Mouse (Mus musculus): ENCODE data around the gene Magi2. TPM values are rescaled to one million over a fixed set of nuclear protein-coding genes. Genes with fewer than 3 reads are reported as not detected.
"Not testable (repeated sequence)": the region's sequence is repeated elsewhere in the genome, so short reads cannot be mapped to it uniquely, and the experiment has no call there.

Magi2 gene
- polyA plus RNA-seq, 2 experiments = 0.08 to 0.15 TPM

GRCm38 (mm10) chr5:19400738-19401408, 174.0 kb downstream of the Magi2 start:
- no peak for ATAC-seq (ENCODE audit: insufficient read depth)
- H3K4me2 ChIP-seq (ENCODE audit: low read depth) = no peak overlapping the region
- no peaks in the 10 kb centered on the region for H3K4me1 ChIP-seq (replicated peaks; ENCODE audit: control insufficient read depth in 2 of 2, insufficient read depth in 2 of 2, low read length in 1 of 2)
- no peaks in the 10 kb centered on the region for H3K9me3 ChIP-seq (ENCODE audit: control insufficient read depth, low read length)
- no peak overlapping the region for H3K4me3 ChIP-seq (ENCODE audit: insufficient read depth in 1 of 2, low read depth in 2 of 2, low read length in 2 of 2)
- no peaks in the 10 kb centered on the region for H3K27me3 ChIP-seq (ENCODE audit: control insufficient read depth, insufficient read depth, low read length)
- H3K9ac ChIP-seq (replicated peaks) = no peak overlapping the region
- no peak overlapping the region for H3K27ac ChIP-seq
- 42% methylated on average over 5 of the region's 5 CpGs for WGBS (ENCODE audit: insufficient replicate concordance)
- DNase-seq (ENCODE audit: low read depth in 3 of 3, low spot score in 3 of 3) = no peak
- no peaks in the 10 kb centered on the region for H3K36me3 ChIP-seq (replicated peaks; ENCODE audit: control insufficient read depth, insufficient read depth, low read depth)
- TF ChIP-seq CTCF (IDR thresholded peaks at IDR 0.05; ENCODE audit: low read depth) (peak; percentile 47; the same call in 1 of the 2 replicates), EP300 (IDR thresholded peaks at IDR 0.05; ENCODE audit: low read depth) (no peak)

GRCm38 (mm10) chr5:19404268-19404667, 177.4 kb downstream of the Magi2 start:
- 69% methylated on average over 1 of the region's 1 CpGs for whole genome bisulfite sequencing (ENCODE audit: insufficient replicate concordance)
- ATAC-seq (ENCODE audit: insufficient read depth); H3K4me2 ChIP-seq (ENCODE audit: low read depth): not testable (repeated sequence)

GRCm38 (mm10) chr5:19414556-19414955, 187.7 kb downstream of the Magi2 start:
- no peak for ATAC-seq (ENCODE audit: insufficient read depth)
- DNase-seq (ENCODE audit: low read depth in 3 of 3, low spot score in 3 of 3) = no peak
- Histone ChIP-seq H3K27me3 (ENCODE audit: control insufficient read depth, insufficient read depth, low read length) (no peaks in the 10 kb centered on the region), H3K36me3 (replicated peaks; ENCODE audit: control insufficient read depth, insufficient read depth, low read depth) (no peaks in the 10 kb centered on the region), H3K4me3 (ENCODE audit: insufficient read depth in 1 of 2, low read depth in 2 of 2, low read length in 2 of 2) (no peak overlapping the region), H3K4me1 (replicated peaks; ENCODE audit: control insufficient read depth in 2 of 2, insufficient read depth in 2 of 2, low read length in 1 of 2) (no peaks in the 10 kb centered on the region), H3K9ac (replicated peaks) (no peak overlapping the region), H3K27ac (no peak overlapping the region), H3K4me2 (ENCODE audit: low read depth) (no peak overlapping the region), H3K9me3 (ENCODE audit: control insufficient read depth, low read length) (no peaks in the 10 kb centered on the region)
- no peak for TF ChIP-seq EP300 (IDR thresholded peaks at IDR 0.05; ENCODE audit: low read depth)
- no peak for TF ChIP-seq CTCF (IDR thresholded peaks at IDR 0.05; ENCODE audit: low read depth)
- 53% methylated on average over 4 of the region's 4 CpGs for whole genome bisulfite sequencing (ENCODE audit: insufficient replicate concordance)

More at GRCm38 (mm10) chr5:19404268-19404667, 177.4 kb downstream of the Magi2 start:
- not testable (repeated sequence) for H3K4me3 ChIP-seq (ENCODE audit: insufficient read depth in 1 of 2, low read depth in 2 of 2, low read length in 2 of 2); DNase-seq (ENCODE audit: low read depth in 3 of 3, low spot score in 3 of 3); H3K27ac ChIP-seq; H3K9ac ChIP-seq (replicated peaks); H3K9me3 ChIP-seq (ENCODE audit: control insufficient read depth, low read length); H3K36me3 ChIP-seq (replicated peaks; ENCODE audit: control insufficient read depth, insufficient read depth, low read depth); H3K4me1 ChIP-seq (replicated peaks; ENCODE audit: control insufficient read depth in 2 of 2, insufficient read depth in 2 of 2, low read length in 1 of 2); H3K27me3 ChIP-seq (ENCODE audit: control insufficient read depth, insufficient read depth, low read length)

- Histone ChIP-seq H3K4me2 (ENCODE audit: low read depth) (no peak overlapping the region), H3K27me3 (ENCODE audit: control insufficient read depth, insufficient read depth, low read length) (no peaks in the 10 kb centered on the region), H3K27ac (no peak overlapping the region), H3K4me1 (replicated peaks; ENCODE audit: control insufficient read depth in 2 of 2, insufficient read depth in 2 of 2, low read length in 1 of 2) (no peaks in the 10 kb centered on the region), H3K9ac (replicated peaks) (no peak overlapping the region), H3K36me3 (replicated peaks; ENCODE audit: control insufficient read depth, insufficient read depth, low read depth) (no peaks in the 10 kb centered on the region), H3K4me3 (ENCODE audit: insufficient read depth in 1 of 2, low read depth in 2 of 2, low read length in 2 of 2) (no peak overlapping the region), H3K9me3 (ENCODE audit: control insufficient read depth, low read length) (no peaks in the 10 kb centered on the region)
- TF ChIP-seq CTCF (IDR thresholded peaks at IDR 0.05; ENCODE audit: low read depth) (no peak), EP300 (IDR thresholded peaks at IDR 0.05; ENCODE audit: low read depth) (no peak)
- no peak for ATAC-seq (ENCODE audit: insufficient read depth)
- no peak for DNase-seq (ENCODE audit: low read depth in 3 of 3, low spot score in 3 of 3)
- 21% methylated on average over 2 of the region's 2 CpGs for WGBS (ENCODE audit: insufficient replicate concordance)
Observed at GRCm38 (mm10) chr5:19429290-19429689, 202.5 kb downstream of the Magi2 start.

- no peaks in the 10 kb centered on the region for H3K9me3 ChIP-seq (ENCODE audit: control insufficient read depth, low read length)
- H3K4me2 ChIP-seq (ENCODE audit: low read depth) = no peak overlapping the region
- TF ChIP-seq CTCF (IDR thresholded peaks at IDR 0.05; ENCODE audit: low read depth) (no peak), EP300 (IDR thresholded peaks at IDR 0.05; ENCODE audit: low read depth) (no peak)
- H3K27ac ChIP-seq = no peak overlapping the region
- H3K27me3 ChIP-seq (ENCODE audit: control insufficient read depth, insufficient read depth, low read length) = no peaks in the 10 kb centered on the region
- ATAC-seq (ENCODE audit: insufficient read depth) (no peak), DNase-seq (ENCODE audit: low read depth in 3 of 3, low spot score in 3 of 3) (no peak)
- H3K4me1 ChIP-seq (replicated peaks; ENCODE audit: control insufficient read depth in 2 of 2, insufficient read depth in 2 of 2, low read length in 1 of 2) = no peaks in the 10 kb centered on the region
- H3K36me3 ChIP-seq (replicated peaks; ENCODE audit: control insufficient read depth, insufficient read depth, low read depth) = no peaks in the 10 kb centered on the region
- no peak overlapping the region for H3K9ac ChIP-seq (replicated peaks)
- H3K4me3 ChIP-seq (ENCODE audit: insufficient read depth in 1 of 2, low read depth in 2 of 2, low read length in 2 of 2) = no peak overlapping the region
Observed at GRCm38 (mm10) chr5:19462541-19462940, 235.7 kb downstream of the Magi2 start.
